Mouse (Mus musculus) mesoderm, embryonic 11.5 days (tissue): ENCODE measurements at regions not wholly inside any gene's neighbourhood (a gene's known extent, or its start where the extent isn't known, plus 50 kb on each side); places are given as distances from the start of the nearest gene placed in this dataset.

Experiments
- DNase-seq: peaks from one replicate; pipeline ENCODE4 v3.0.0-alpha.2; 2012; ENCODE audit warnings: low read depth, low spot score

DNA sequence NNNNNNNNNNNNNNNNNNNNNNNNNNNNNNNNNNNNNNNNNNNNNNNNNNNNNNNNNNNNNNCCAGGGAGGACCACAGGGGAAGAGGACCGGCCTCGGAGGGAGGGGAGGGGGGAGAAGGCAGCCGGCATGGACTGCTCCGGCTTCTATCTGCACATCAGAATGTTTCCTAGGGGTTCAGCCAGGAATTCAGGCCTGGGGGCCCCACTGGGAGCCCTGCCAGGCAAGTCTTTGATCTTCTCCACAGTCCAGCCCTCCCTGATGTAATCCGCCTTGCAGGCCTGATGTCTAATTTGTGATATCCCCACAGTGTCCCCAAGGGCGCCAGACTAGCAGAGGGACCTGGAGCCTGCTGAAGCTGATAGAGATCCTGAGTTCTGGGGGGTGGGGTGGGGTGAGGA, 57.1 kb upstream of the Tbx3 start:
- no peak for DNase-seq

DNA sequence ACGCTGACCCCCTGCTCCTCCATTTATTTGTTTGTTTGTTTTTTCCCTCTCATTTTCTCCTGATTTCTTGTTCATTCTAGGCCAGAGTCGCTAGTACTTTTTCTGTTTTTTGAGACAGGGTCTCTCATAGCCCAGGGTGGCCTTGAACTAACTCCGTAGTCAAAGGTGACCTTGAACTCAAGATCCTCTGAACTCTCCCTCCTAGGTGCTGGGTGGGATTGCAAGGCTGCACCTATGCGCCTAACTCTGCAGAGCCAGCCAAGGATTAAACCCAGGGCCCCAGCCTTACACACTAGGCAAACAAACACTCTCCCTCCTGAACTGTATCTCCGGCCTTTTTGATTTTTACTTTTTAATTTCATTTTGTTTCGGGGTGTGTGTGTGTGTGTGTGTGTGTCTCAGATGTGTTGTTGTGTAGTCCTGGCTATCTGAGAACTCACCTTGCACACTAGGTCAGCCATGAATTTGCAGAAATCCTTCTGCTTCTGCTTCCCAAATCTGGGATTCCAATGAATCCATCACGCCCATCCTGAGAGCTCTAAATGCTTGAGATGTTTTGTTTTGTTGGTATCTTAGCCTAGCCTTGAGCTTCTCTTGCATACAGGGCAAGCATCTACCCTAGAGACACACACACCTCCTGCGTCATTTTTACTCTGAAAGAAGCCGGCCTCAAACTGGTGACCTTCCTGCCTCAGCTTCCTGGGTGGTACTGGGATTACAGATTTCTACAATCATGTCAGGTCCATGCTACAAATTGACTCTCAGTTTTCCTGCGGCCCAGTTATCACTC, 56.3 kb upstream of the Tbx3 start:
- DNase-seq: no peak

GRCm38 (mm10) chr5:119615681-119616080, 54.8 kb upstream of the Tbx3 start:
- no peak for DNase-seq

DNA sequence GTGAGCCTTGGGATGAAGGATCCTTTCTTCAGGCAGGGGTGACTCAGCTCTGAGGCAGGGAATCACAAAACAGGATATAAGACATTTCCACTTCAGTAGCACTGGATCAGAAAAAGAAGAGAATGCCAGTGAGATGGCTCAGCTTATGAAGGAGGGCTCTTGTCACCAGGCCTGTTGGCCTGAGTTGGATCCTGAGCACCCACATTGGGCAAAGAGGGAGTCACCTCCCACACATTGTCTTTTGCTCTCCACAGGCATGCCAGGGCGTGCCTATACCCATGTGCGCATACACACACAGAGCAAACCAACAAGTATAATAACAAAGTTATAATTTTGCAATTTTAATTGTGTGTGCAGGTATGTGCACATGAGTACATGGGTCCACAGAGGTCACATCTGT, 52.6 kb upstream of the Tbx3 start:
- no peak for DNase-seq

DNA sequence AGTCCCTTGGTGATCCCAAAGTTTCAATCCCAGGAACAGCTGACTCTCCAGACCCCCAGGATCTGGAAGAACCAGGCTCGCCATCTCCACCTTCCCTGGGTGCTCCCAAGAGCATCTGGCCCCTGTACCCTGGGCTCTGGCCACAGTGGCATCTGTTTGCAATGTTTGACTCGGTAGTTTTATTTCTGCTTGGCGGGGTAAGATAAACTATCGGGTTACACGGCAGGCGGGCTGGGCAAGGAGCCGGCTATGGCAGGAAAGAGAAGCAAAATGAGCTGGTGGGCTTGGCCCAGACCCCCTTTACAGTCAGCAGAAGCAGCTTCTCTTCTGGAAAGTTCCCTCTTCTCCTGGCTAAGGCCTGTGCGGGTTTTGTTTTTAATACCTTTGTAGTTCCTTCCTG, 50.6 kb upstream of the Tbx3 start:
- peak; percentile 31 for DNase-seq
